Mouse (Mus musculus) CH12.LX (cell line): ENCODE data around the gene Mcrip1. TPM values are rescaled to one million over a fixed set of nuclear protein-coding genes. Genes with fewer than 3 reads are reported as not detected.

Source experiments
- DNase-seq: peaks from one replicate; pipeline ENCODE4 v3.0.0-alpha.2; 2013; ENCODE audit errors: extremely low read depth
- H3K27ac ChIP-seq: 2 replicates; pipeline ENCODE4 v1.5.1; 2012; ENCODE audit warnings: low read depth, mild to moderate bottlenecking, control low read depth, moderate library complexity; ENCODE audit not compliant: insufficient read depth
- H3K27me3 ChIP-seq: replicated peaks from 2 replicates; pipeline ENCODE3; 2012; ENCODE audit warnings: inconsistent platforms
- H3K36me3 ChIP-seq, 2 experiments: replicated peaks in 1 of 2; 2 replicates each; pipeline versions ENCODE3 to v1.6.1; 2012; ENCODE audit warnings: inconsistent platforms in 1 of 2, low read length in 1 of 2, mild to moderate bottlenecking in 1 of 2, mixed read lengths in 1 of 2, moderate library complexity in 1 of 2; ENCODE audit not compliant: control insufficient read depth in 1 of 2, insufficient read depth in 1 of 2
- H3K4me1 ChIP-seq, 2 experiments: 2 replicates each; pipeline ENCODE4 v1.6.1; 2012; ENCODE audit warnings: inconsistent platforms in 1 of 2, moderate library complexity in 1 of 2; ENCODE audit not compliant: insufficient read depth in 2 of 2, control insufficient read depth in 1 of 2
- H3K4me2 ChIP-seq: 2 replicates; pipeline ENCODE4 v1.6.1; 2012; ENCODE audit warnings: low read depth, mild to moderate bottlenecking, control low read depth; ENCODE audit not compliant: poor library complexity, insufficient read depth, severe bottlenecking
- H3K4me3 ChIP-seq, 3 experiments: fragments of 150-350 bp in 1 of 3; sonication (generic) in 1 of 3; replicated peaks in 1 of 3; 2 replicates each; pipeline versions ENCODE3 to v1.5.1; 2011 to 2012; ENCODE audit warnings: low read depth in 2 of 3, low read length in 2 of 3, mild to moderate bottlenecking in 2 of 3, moderate library complexity in 2 of 3, control low read depth in 1 of 3, improper control_type of control experiment in 1 of 3, inconsistent platforms in 1 of 3, mixed read lengths in 1 of 3; ENCODE audit not compliant: poor library complexity in 1 of 3
- H3K79me2 ChIP-seq: replicated peaks from 2 replicates; pipeline ENCODE4 v1.6.1; 2012; ENCODE audit warnings: mild to moderate bottlenecking, moderate library complexity; ENCODE audit not compliant: control insufficient read depth, poor library complexity, insufficient read depth, severe bottlenecking; ENCODE audit errors: extremely low read depth
- H3K9ac ChIP-seq: 2 replicates; pipeline ENCODE4 v1.6.1; 2012; ENCODE audit warnings: low read depth, mild to moderate bottlenecking, control low read depth, moderate library complexity; ENCODE audit not compliant: insufficient read depth
- H3K9me3 ChIP-seq: replicated peaks from 2 replicates; pipeline ENCODE3; 2012; ENCODE audit warnings: low read length, inconsistent platforms, mixed read lengths
- BHLHE40 ChIP-seq: IDR thresholded peaks from 2 replicates; pipeline ENCODE4 v1.6.1; 2011; ENCODE audit warnings: mild to moderate bottlenecking, low read depth, low read length, improper control_type of control experiment
- CHD2 ChIP-seq: IDR thresholded peaks from 2 replicates; pipeline ENCODE4 v1.6.1; 2011; ENCODE audit warnings: low read length, improper control_type of control experiment
- CTCF ChIP-seq, 2 experiments: IDR thresholded peaks in 1 of 2; conservative IDR thresholded peaks in 1 of 2; 2 replicates each; pipeline ENCODE4 v1.5.1; 2011 to 2012; ENCODE audit warnings: low read depth in 2 of 2, low read length in 2 of 2, improper control_type of control experiment in 1 of 2, inconsistent platforms in 1 of 2, mild to moderate bottlenecking in 1 of 2, moderate library complexity in 1 of 2
- E2F4 ChIP-seq: IDR thresholded peaks from 2 replicates; pipeline ENCODE4 v1.6.1; 2011; ENCODE audit warnings: low read depth, low read length, improper control_type of control experiment; ENCODE audit not compliant: insufficient replicate concordance
- EP300 ChIP-seq: IDR thresholded peaks from 2 replicates; pipeline ENCODE4 v1.6.1; 2011; ENCODE audit warnings: low read length, improper control_type of control experiment
- GABPA ChIP-seq: IDR thresholded peaks from 2 replicates; pipeline ENCODE4 v1.6.1; 2012; ENCODE audit warnings: low read depth, low read length, improper control_type of control experiment, inconsistent platforms; ENCODE audit not compliant: insufficient replicate concordance
- IRF4 ChIP-seq: IDR thresholded peaks from 2 replicates; pipeline ENCODE4 v1.6.1; 2014; ENCODE audit warnings: low read depth, mild to moderate bottlenecking, inconsistent platforms, low read length, improper control_type of control experiment
- JUN ChIP-seq: IDR thresholded peaks from 2 replicates; pipeline ENCODE4 v1.6.1; 2011; ENCODE audit warnings: low read depth, mild to moderate bottlenecking, low read length, improper control_type of control experiment, moderate library complexity; ENCODE audit not compliant: insufficient read depth
- MAFK ChIP-seq: IDR thresholded peaks from 2 replicates; pipeline ENCODE4 v1.6.1; 2011; ENCODE audit warnings: low read length, improper control_type of control experiment; ENCODE audit not compliant: insufficient replicate concordance
- MXI1 ChIP-seq: IDR thresholded peaks from 2 replicates; pipeline ENCODE4 v1.6.1; 2011; ENCODE audit warnings: mild to moderate bottlenecking, low read depth, low read length, improper control_type of control experiment
- MYC ChIP-seq: IDR thresholded peaks from 2 replicates; pipeline ENCODE4 v1.6.1; 2011; ENCODE audit warnings: low read depth, mild to moderate bottlenecking, improper control_type of control experiment, low read length
- NELFE ChIP-seq: IDR thresholded peaks from 2 replicates; pipeline ENCODE4 v1.6.1; 2011; ENCODE audit warnings: low read depth, low read length, improper control_type of control experiment
- PAX5 ChIP-seq: IDR thresholded peaks from 2 replicates; pipeline ENCODE4 v1.6.1; 2012; ENCODE audit warnings: low read length, inconsistent platforms, mixed read lengths
- POLR2AphosphoS2 ChIP-seq: IDR thresholded peaks from 2 replicates; pipeline ENCODE4 v1.6.1; 2011; ENCODE audit warnings: low read depth, low read length, improper control_type of control experiment
- RAD21 ChIP-seq: IDR thresholded peaks from 2 replicates; pipeline ENCODE4 v1.6.1; 2011; ENCODE audit warnings: low read depth, mild to moderate bottlenecking, low read length, improper control_type of control experiment, moderate library complexity
- SIN3A ChIP-seq: IDR thresholded peaks from 2 replicates; pipeline ENCODE4 v1.6.1; 2012; ENCODE audit warnings: low read length, improper control_type of control experiment, inconsistent platforms
- SMC3 ChIP-seq: IDR thresholded peaks from 2 replicates; pipeline ENCODE4 v1.6.1; 2011; ENCODE audit warnings: low read depth, low read length, improper control_type of control experiment
- UBTF ChIP-seq: IDR thresholded peaks from 2 replicates; pipeline ENCODE4 v1.6.1; 2012; ENCODE audit warnings: low read depth, mild to moderate bottlenecking, inconsistent platforms, low read length, improper control_type of control experiment, moderate library complexity
- USF1 ChIP-seq: IDR thresholded peaks from 2 replicates; pipeline ENCODE4 v1.6.1; 2014; ENCODE audit warnings: low read depth, mild to moderate bottlenecking, inconsistent platforms, low read length, improper control_type of control experiment
- USF2 ChIP-seq: conservative IDR thresholded peaks from 2 replicates; pipeline ENCODE4 v1.6.1; 2011; ENCODE audit warnings: low read depth, low read length, improper control_type of control experiment
- ZC3H11A ChIP-seq: IDR thresholded peaks from 2 replicates; pipeline ENCODE4 v1.6.1; 2012; ENCODE audit warnings: low read depth, mild to moderate bottlenecking, inconsistent platforms, low read length, improper control_type of control experiment
- dilution Hi-C: fragments of 300-500 bp; cut with MboI; formaldehyde crosslinking; loops from 2 replicates; pipeline ENCODE4 v1.14.3; 2020; ENCODE audit warnings: low sequenced_read_pairs; ENCODE audit not compliant: extremely low pct_unique_long_range_greater_than_20kb, extremely low pct_ligation_motif_present
- in situ Hi-C: fragments of 300-500 bp; cut with MboI; formaldehyde crosslinking; loops from 3 replicates; pipeline ENCODE4 v1.14.3; 2019; ENCODE audit warnings: low sequenced_read_pairs, low pct_ligation_motif_present, low pct_unique_long_range_greater_than_20kb, mixed read lengths
- polyA plus RNA-seq: library from polyadenylated mRNA; unstranded; fragments of >175 nt; gene quantifications from 2 replicates; pipeline ENCODE4 v1.2.1, GENCODE M21; 2012; ENCODE audit warnings: low read depth; ENCODE audit not compliant: insufficient read length
- total RNA-seq, 2 experiments: library from RNA; depleted of rRNA; stranded (reverse); fragments of 300-350 nt in 1 of 2; fragments of >200 nt in 1 of 2; gene quantifications; 2 replicates each; pipeline ENCODE4 v1.2.3; 2012 to 2014

Gene Mcrip1
- total and polyA plus RNA-seq, 3 experiments = 39.6 to 66.5 (median 46.2) TPM

GRCm38 (mm10) chr11:120505661-120506060, 43.9 kb downstream of the Mcrip1 start:
- Histone ChIP-seq H3K4me3 (no peak overlapping the region), H3K36me3 (no peaks in the 10 kb centered on the region), H3K9me3 (no peaks in the 10 kb centered on the region), H3K27me3 (peaks cover 2% of the 10 kb centered on the region), H3K27ac (no peak overlapping the region), H3K4me1 (peaks cover 5 to 10% of the 10 kb centered on the region in 2 experiments), H3K79me2 (no peaks in the 10 kb centered on the region), H3K4me2 (no peak overlapping the region), H3K9ac (no peak overlapping the region)
- DNase-seq = no peak
- in situ Hi-C loops = no loop called here
- TF ChIP-seq E2F4 = no peak
- no peak for TF ChIP-seq SMC3
- TF ChIP-seq USF2 = no peak
- no peak for TF ChIP-seq JUN
- TF ChIP-seq GABPA = no peak
- no peak for TF ChIP-seq RAD21
- no peak for TF ChIP-seq MAFK
- no peak for TF ChIP-seq PAX5
- TF ChIP-seq BHLHE40 = no peak
- no peak for TF ChIP-seq EP300
- no peak for TF ChIP-seq MYC
- no peak for TF ChIP-seq NELFE
- no peak for TF ChIP-seq UBTF
- TF ChIP-seq IRF4 = no peak
- TF ChIP-seq USF1 = no peak
- dilution Hi-C loops = no loop called here

- Histone ChIP-seq H3K4me3 (no peak overlapping the region), H3K79me2 (no peaks in the 10 kb centered on the region), H3K27me3 (no peaks in the 10 kb centered on the region), H3K4me2 (no peak overlapping the region), H3K36me3 (peaks cover 21 to 32% of the 10 kb centered on the region in 2 experiments), H3K9me3 (no peaks in the 10 kb centered on the region), H3K4me1 (no peaks in the 10 kb centered on the region), H3K9ac (no peak overlapping the region), H3K27ac (no peak overlapping the region)
- TF ChIP-seq GABPA (no peak), MXI1 (no peak), E2F4 (no peak), CHD2 (no peak), SIN3A (no peak), EP300 (no peak), SMC3 (no peak), MAFK (no peak), NELFE (no peak), PAX5 (no peak), POLR2AphosphoS2 (no peak), CTCF (conservative IDR thresholded peaks at IDR 0.05 in 1 of 2, IDR thresholded peaks at IDR 0.05 in 1 of 2; ENCODE audit: low read depth in 2 of 2, low read length in 2 of 2) (no peak), ZC3H11A (no peak)
- DNase-seq = no peak
- in situ Hi-C loops (no loop called here), dilution Hi-C loops (no loop called here)
These were observed 47.8 kb downstream of the Mcrip1 start for GRCm38 (mm10) chr11:120501701-120502100.
